Mouse (Mus musculus): ENCODE results near the gene Nolc1. TPM values are rescaled to one million over a fixed set of nuclear protein-coding genes. Genes with fewer than 3 reads are reported as not detected.
A peak's percentile ranks its signal among the peaks of the same experiment; 100 is the strongest.

The Nolc1 gene
- total and polyA plus RNA-seq, 2 experiments: 3.4 to 7.3 TPM

GRCm38 (mm10) chr19:46044993-46045695 lies 30.5 kb upstream of the Nolc1 start, which contains the start of gene Ldb1:
TSS of gene Ldb1 (minus strand) at chr19:46045214.
- Histone ChIP-seq H3K4me3 (ENCODE audit: insufficient read depth, low read depth, low read length) (peak within 1 kb of the TSS; percentile 79), H3K79me2 (ENCODE audit: control insufficient read depth, insufficient read depth, low read length) (peaks cover 14% of the 10 kb centered on the region; the same call in 1 of the 2 replicates), H3K4me1 (ENCODE audit: control insufficient read depth, insufficient read depth, low read length) (peaks cover 15% of the 10 kb centered on the region), H3K27me3 (ENCODE audit: control insufficient read depth, insufficient read depth, low read length) (no peaks in the 10 kb centered on the region), H3K27ac (replicated peaks; ENCODE audit: insufficient read depth, low read depth, low read length) (peak within 1 kb of the TSS; percentile 86), H3K36me3 (ENCODE audit: control insufficient read depth, insufficient read depth, low read length) (no peaks in the 10 kb centered on the region), H3K9ac (ENCODE audit: low read depth, low read length) (peak within 1 kb of the TSS; percentile 81)
- WGBS: under 1% methylated on average over 83 of the region's 84 CpGs
- no peak for TF ChIP-seq CTCF (IDR thresholded peaks at IDR 0.05; ENCODE audit: low read depth, low read length)
- TF ChIP-seq POLR2A (IDR thresholded peaks at IDR 0.05; ENCODE audit: extremely low read depth, insufficient read depth, low read length): peak; percentile 76
- peak; percentile 67 for DNase-seq (ENCODE audit: extremely low read depth, low read depth, low spot score)

DNA sequence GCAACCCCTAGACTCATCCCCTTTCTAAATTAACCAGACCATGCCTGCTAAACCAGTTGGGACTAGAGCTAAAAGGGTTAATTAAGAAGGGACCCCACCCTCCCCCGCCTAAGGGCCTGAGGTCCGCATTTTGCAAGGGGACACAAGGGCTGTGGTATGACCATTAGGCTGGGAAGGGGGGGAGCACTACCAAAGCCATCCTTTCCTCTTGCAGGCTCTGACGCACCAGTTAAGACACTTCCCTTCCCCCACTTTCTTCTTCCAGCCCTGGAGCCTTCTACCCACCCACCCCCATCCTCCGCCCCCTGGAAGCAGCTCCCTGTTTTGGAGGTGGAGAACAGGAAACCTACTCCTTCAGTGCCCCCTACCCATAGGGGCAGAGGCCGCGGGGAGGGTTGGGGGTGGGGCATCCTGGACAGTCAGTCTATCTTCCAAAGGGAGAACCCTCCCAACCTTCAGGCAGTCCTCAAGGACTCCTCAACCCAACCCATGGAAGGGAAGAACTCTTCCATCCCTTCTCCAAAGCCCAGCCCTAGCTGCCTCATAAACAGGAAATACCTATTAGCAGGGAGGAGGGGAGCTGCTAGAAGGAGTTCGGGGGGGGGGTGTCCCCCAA lies 29.9 kb upstream of the Nolc1 start:
- H3K9ac ChIP-seq (ENCODE audit: low read depth, low read length): peak overlapping the region; percentile 81
- peak; percentile 37 for DNase-seq (ENCODE audit: extremely low read depth, low read depth, low spot score)
- 7% methylated on average over 7 of the region's 7 CpGs for WGBS
- peaks cover 12% of the 10 kb centered on the region for H3K4me1 ChIP-seq (ENCODE audit: control insufficient read depth, insufficient read depth, low read length)
- H3K27ac ChIP-seq (replicated peaks; ENCODE audit: insufficient read depth, low read depth, low read length): peak overlapping the region; percentile 86
- peaks cover 14% of the 10 kb centered on the region; the same call in 1 of the 2 replicates for H3K79me2 ChIP-seq (ENCODE audit: control insufficient read depth, insufficient read depth, low read length)
- TF ChIP-seq POLR2A (IDR thresholded peaks at IDR 0.05; ENCODE audit: extremely low read depth, insufficient read depth, low read length) (0 out of 2 replicates have a peak, but pooled peaks have one; percentile 15), CTCF (IDR thresholded peaks at IDR 0.05; ENCODE audit: low read depth, low read length) (no peak)
- H3K36me3 ChIP-seq (ENCODE audit: control insufficient read depth, insufficient read depth, low read length): no peaks in the 10 kb centered on the region
- peak overlapping the region; percentile 79 for H3K4me3 ChIP-seq (ENCODE audit: insufficient read depth, low read depth, low read length)
- no peaks in the 10 kb centered on the region for H3K27me3 ChIP-seq (ENCODE audit: control insufficient read depth, insufficient read depth, low read length)

DNA sequence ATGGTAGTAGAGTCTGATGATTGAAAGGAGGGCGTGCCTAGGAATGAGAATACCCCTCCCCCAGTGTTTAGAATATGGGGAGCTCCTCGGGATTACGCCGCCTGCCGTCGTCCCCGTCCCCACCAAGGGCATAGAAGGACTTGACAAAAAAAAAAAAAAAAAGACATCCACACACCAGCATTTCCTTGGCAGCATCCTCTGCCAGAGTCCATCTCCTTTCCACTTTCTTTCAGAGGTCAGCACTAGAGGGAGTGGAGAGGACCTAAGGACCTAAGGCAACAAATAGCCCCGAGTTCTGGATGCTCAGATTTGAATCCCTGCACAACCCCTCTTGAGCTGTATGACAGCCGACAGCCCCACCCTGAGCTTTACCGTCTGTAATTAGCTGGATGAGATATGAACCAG lies 29.0 kb upstream of the Nolc1 start:
- Histone ChIP-seq H3K9ac (ENCODE audit: low read depth, low read length) (no peak overlapping the region), H3K4me3 (ENCODE audit: insufficient read depth, low read depth, low read length) (no peak overlapping the region), H3K27me3 (ENCODE audit: control insufficient read depth, insufficient read depth, low read length) (no peaks in the 10 kb centered on the region), H3K79me2 (ENCODE audit: control insufficient read depth, insufficient read depth, low read length) (peaks cover 14% of the 10 kb centered on the region; the same call in 1 of the 2 replicates), H3K4me1 (ENCODE audit: control insufficient read depth, insufficient read depth, low read length) (peaks cover 12% of the 10 kb centered on the region), H3K27ac (replicated peaks; ENCODE audit: insufficient read depth, low read depth, low read length) (peak overlapping the region; percentile 50), H3K36me3 (ENCODE audit: control insufficient read depth, insufficient read depth, low read length) (no peaks in the 10 kb centered on the region)
- TF ChIP-seq CTCF (IDR thresholded peaks at IDR 0.05; ENCODE audit: low read depth, low read length): no peak
- no peak for DNase-seq (ENCODE audit: extremely low read depth, low read depth, low spot score)
- 25% methylated on average over 10 of the region's 10 CpGs for WGBS

DNA sequence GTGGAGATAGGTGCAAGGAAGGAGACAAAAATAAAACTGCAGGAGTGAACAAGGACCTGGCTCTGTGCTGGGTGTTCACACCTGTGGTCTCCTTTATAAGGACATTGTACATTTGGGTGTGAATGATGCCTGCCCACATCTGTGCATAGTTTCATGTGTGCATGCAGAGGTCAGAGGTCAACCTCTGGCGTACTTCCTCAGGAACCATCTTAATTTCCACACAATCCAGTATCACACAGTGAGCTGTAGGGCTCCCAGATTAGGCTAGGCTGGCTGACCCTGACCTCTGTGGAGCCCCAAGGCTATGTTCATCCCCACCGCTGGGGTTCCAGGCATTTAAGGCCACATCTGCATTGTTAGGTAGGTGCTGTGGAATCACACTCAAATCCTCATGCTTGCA lies 28.2 kb upstream of the Nolc1 start:
- no peak overlapping the region for H3K9ac ChIP-seq (ENCODE audit: low read depth, low read length)
- WGBS: 60% methylated on average over 2 of the region's 2 CpGs
- H3K79me2 ChIP-seq (ENCODE audit: control insufficient read depth, insufficient read depth, low read length): peaks cover 9% of the 10 kb centered on the region; the same call in 1 of the 2 replicates
- no peak for TF ChIP-seq POLR2A (IDR thresholded peaks at IDR 0.05; ENCODE audit: extremely low read depth, insufficient read depth, low read length)
- no peak for TF ChIP-seq CTCF (IDR thresholded peaks at IDR 0.05; ENCODE audit: low read depth, low read length)
- H3K36me3 ChIP-seq (ENCODE audit: control insufficient read depth, insufficient read depth, low read length): no peaks in the 10 kb centered on the region
- H3K4me1 ChIP-seq (ENCODE audit: control insufficient read depth, insufficient read depth, low read length): peaks cover 10% of the 10 kb centered on the region
- DNase-seq (ENCODE audit: extremely low read depth, low read depth, low spot score): no peak
- no peaks in the 10 kb centered on the region for H3K27me3 ChIP-seq (ENCODE audit: control insufficient read depth, insufficient read depth, low read length)
- H3K27ac ChIP-seq (replicated peaks; ENCODE audit: insufficient read depth, low read depth, low read length): no peak overlapping the region
- no peak overlapping the region for H3K4me3 ChIP-seq (ENCODE audit: insufficient read depth, low read depth, low read length)

DNA sequence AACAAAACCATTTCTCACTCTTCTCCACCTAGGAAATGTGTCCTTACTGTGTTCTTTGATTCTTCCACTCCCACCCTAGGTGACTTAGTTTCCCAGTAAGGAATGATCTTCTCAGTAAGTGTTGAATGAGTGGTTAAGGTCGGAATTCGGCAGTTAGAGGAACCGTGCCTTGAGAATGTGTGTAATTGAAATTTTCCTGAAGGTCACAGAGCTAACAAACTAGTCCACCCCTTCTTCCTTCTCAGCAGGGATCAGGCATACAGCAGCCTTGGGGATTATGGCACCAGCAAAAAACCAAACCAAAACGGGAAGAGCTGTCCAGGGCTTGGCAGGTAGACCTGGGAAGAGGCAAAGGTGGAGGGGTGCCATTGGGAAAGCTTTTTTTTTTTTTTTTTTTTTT lies 26.5 kb upstream of the Nolc1 start:
- DNase-seq (ENCODE audit: extremely low read depth, low read depth, low spot score): no peak
- no peak overlapping the region for H3K27ac ChIP-seq (replicated peaks; ENCODE audit: insufficient read depth, low read depth, low read length)
- H3K4me3 ChIP-seq (ENCODE audit: insufficient read depth, low read depth, low read length): no peak overlapping the region
- H3K79me2 ChIP-seq (ENCODE audit: control insufficient read depth, insufficient read depth, low read length): peaks cover 4% of the 10 kb centered on the region; the same call in 1 of the 2 replicates
- no peaks in the 10 kb centered on the region; the same call in 1 of the 2 replicates for H3K4me1 ChIP-seq (ENCODE audit: control insufficient read depth, insufficient read depth, low read length)
- H3K9ac ChIP-seq (ENCODE audit: low read depth, low read length): no peak overlapping the region
- WGBS: 85% methylated on average over 4 of the region's 4 CpGs
- no peaks in the 10 kb centered on the region for H3K36me3 ChIP-seq (ENCODE audit: control insufficient read depth, insufficient read depth, low read length)
- no peaks in the 10 kb centered on the region for H3K27me3 ChIP-seq (ENCODE audit: control insufficient read depth, insufficient read depth, low read length)
- TF ChIP-seq POLR2A (IDR thresholded peaks at IDR 0.05; ENCODE audit: extremely low read depth, insufficient read depth, low read length) (no peak), CTCF (IDR thresholded peaks at IDR 0.05; ENCODE audit: low read depth, low read length) (no peak)

GRCm38 (mm10) chr19:46050462-46050861 lies 25.2 kb upstream of the Nolc1 start:
- Histone ChIP-seq H3K36me3 (ENCODE audit: control insufficient read depth, insufficient read depth, low read length) (no peaks in the 10 kb centered on the region), H3K27me3 (ENCODE audit: control insufficient read depth, insufficient read depth, low read length) (no peaks in the 10 kb centered on the region), H3K4me3 (ENCODE audit: insufficient read depth, low read depth, low read length) (no peak overlapping the region), H3K27ac (replicated peaks; ENCODE audit: insufficient read depth, low read depth, low read length) (no peak overlapping the region), H3K79me2 (ENCODE audit: control insufficient read depth, insufficient read depth, low read length) (no peaks in the 10 kb centered on the region), H3K4me1 (ENCODE audit: control insufficient read depth, insufficient read depth, low read length) (no peaks in the 10 kb centered on the region; the same call in 1 of the 2 replicates), H3K9ac (ENCODE audit: low read depth, low read length) (no peak overlapping the region)
- WGBS: 79% methylated on average over 2 of the region's 2 CpGs
- DNase-seq (ENCODE audit: extremely low read depth, low read depth, low spot score): no peak
- TF ChIP-seq POLR2A (IDR thresholded peaks at IDR 0.05; ENCODE audit: extremely low read depth, insufficient read depth, low read length) (no peak), CTCF (IDR thresholded peaks at IDR 0.05; ENCODE audit: low read depth, low read length) (no peak)
